Mouse (Mus musculus) ovary, adult 10 weeks (tissue): ENCODE results near the gene Naip5. TPM values are rescaled to one million over a fixed set of nuclear protein-coding genes. Genes with fewer than 3 reads are reported as not detected.

Experiments
- polyA plus RNA-seq: library from polyadenylated mRNA; stranded (reverse); fragments of 350-450 nt; fragmentation: Illumina TruSeq; extraction: RNeasy Lipid Tissue Mini Kit (QIAGEN cat#74804); gene quantifications from one replicate; pipeline ENCODE4 v1.2.3, GENCODE M21; 2014

Naip5 gene
- 3.1 TPM for polyA plus RNA-seq

GRCm38 (mm10) chr13:100246223-100246622 is at the start of gene Naip5:
Gene Naip5, minus strand, starts transcription at chr13:100246323.

GRCm38 (mm10) chr13:100201659-100202333 is 44.3 kb downstream of the Naip5 start, which contains the start of gene Naip2:
Gene Naip2, minus strand, starts transcription at chr13:100202092.

Other genes starting within 250 kb of the Naip5 start
- gene Mccc2, start 230.7 kb downstream of the Naip5 start, polyA plus RNA-seq: 60.0 TPM
- 60.2 TPM for gene Bdp1, start 142.3 kb downstream of the Naip5 start, polyA plus RNA-seq
- 335 TPM for gene Serf1, start 138.3 kb downstream of the Naip5 start, polyA plus RNA-seq
- 109 TPM for gene Smn1, start 121.5 kb downstream of the Naip5 start, polyA plus RNA-seq
- gene Naip2, start 44.2 kb downstream of the Naip5 start, polyA plus RNA-seq: 3.4 TPM
- 0.91 TPM for gene Naip6, start 71.4 kb upstream of the Naip5 start, polyA plus RNA-seq
- 0.40 TPM for gene Naip1, start 206.5 kb upstream of the Naip5 start, polyA plus RNA-seq
- 82.3 TPM for gene Gtf2h2, start 246.3 kb upstream of the Naip5 start, polyA plus RNA-seq